Mouse (Mus musculus): ENCODE measurements around the gene Olfr1056. TPM values are rescaled to one million over a fixed set of nuclear protein-coding genes. Genes with fewer than 3 reads are reported as not detected.

Gene Olfr1056
- total and polyA plus RNA-seq, 3 experiments, result 0.60 TPM; not detected in 2

- TF ChIP-seq POLR2AphosphoS5 (IDR thresholded peaks at IDR 0.05; ENCODE audit: insufficient replicate concordance, low read depth, low read length) (no peak), CTCF (IDR thresholded peaks at IDR 0.05; ENCODE audit: low read depth, low read length) (no peak), GATA2 (IDR thresholded peaks at IDR 0.05; ENCODE audit: borderline replicate concordance, low read depth, low read length) (no peak), GATA1 (IDR thresholded peaks at IDR 0.05; ENCODE audit: borderline replicate concordance, low read length) (no peak), TAL1 (conservative IDR thresholded peaks at IDR 0.05; ENCODE audit: low read depth, low read length) (no peak)
- no peak for ATAC-seq (ENCODE audit: extremely low read depth, insufficient number of reproducible peaks, low FRiP score, poor library complexity, severe bottlenecking)
- no peak for DNase-seq (ENCODE audit: low spot score)
Measured at GRCm38 (mm10) chr2:86335333-86335732, 26.9 kb downstream of the Olfr1056 start, which contains the start of gene Olfr1054. Gene Olfr1054 (minus strand): TSS chr2:86335433.

DNA sequence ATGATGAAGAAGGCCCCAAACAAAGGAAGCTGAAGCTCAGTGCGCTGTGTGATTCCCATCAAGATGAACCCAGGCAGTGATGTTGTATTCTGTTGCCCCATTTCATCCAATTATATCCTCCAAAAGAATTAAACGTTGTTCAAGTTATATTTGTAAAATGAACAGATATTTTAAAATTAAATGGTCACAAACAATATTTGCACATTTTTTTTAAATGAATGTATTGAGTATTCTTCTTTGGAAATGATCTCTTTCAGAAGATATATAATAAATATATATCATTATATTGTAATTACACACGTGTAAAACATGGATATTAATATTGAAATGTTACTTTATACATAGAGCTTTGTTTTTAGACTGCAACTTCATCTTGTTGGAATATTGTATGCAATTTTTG, 47.1 kb downstream of the Olfr1056 start, which contains the start of gene Olfr1053:
TSS of gene Olfr1053 (minus strand) at position 101 of the 400 bp plus-strand sequence.
- TF ChIP-seq CTCF (IDR thresholded peaks at IDR 0.05; ENCODE audit: low read depth, low read length) (no peak), TAL1 (conservative IDR thresholded peaks at IDR 0.05; ENCODE audit: low read depth, low read length) (no peak), POLR2AphosphoS5 (IDR thresholded peaks at IDR 0.05; ENCODE audit: insufficient replicate concordance, low read depth, low read length) (no peak), GATA2 (IDR thresholded peaks at IDR 0.05; ENCODE audit: borderline replicate concordance, low read depth, low read length) (no peak), GATA1 (IDR thresholded peaks at IDR 0.05; ENCODE audit: borderline replicate concordance, low read length) (no peak)
- Histone ChIP-seq H3K4me3 (ENCODE audit: low read depth, low read length) (no peak within 1 kb of the TSS), H3K27me3 (ENCODE audit: insufficient read depth, low read length) (no peaks in the 10 kb centered on the region), H3K9me3 (replicated peaks) (no peaks in the 10 kb centered on the region), H3K4me1 (ENCODE audit: insufficient read depth, low read depth, low read length) (no peaks in the 10 kb centered on the region), H3K36me3 (replicated peaks) (no peaks in the 10 kb centered on the region)
- ATAC-seq (ENCODE audit: extremely low read depth, insufficient number of reproducible peaks, low FRiP score, poor library complexity, severe bottlenecking), result no peak
- DNase-seq (ENCODE audit: low spot score), result no peak

More at GRCm38 (mm10) chr2:86335333-86335732, 26.9 kb downstream of the Olfr1056 start, which contains the start of gene Olfr1054:
- no peaks in the 10 kb centered on the region for H3K27me3 ChIP-seq (ENCODE audit: insufficient read depth, low read length)
- H3K4me1 ChIP-seq (ENCODE audit: insufficient read depth, low read depth, low read length), result no peaks in the 10 kb centered on the region
- H3K4me3 ChIP-seq (ENCODE audit: low read depth, low read length), result no peak within 1 kb of the TSS
- H3K36me3 ChIP-seq (replicated peaks), result no peaks in the 10 kb centered on the region
- H3K9me3 ChIP-seq (replicated peaks), result no peaks in the 10 kb centered on the region

Other genes with a start within 250 kb of the Olfr1056 start
Only the 20 nearest of the 27 such genes appear.
- not detected in 2 replicates for gene Olfr52, start 176.8 kb downstream of the Olfr1056 start, total RNA-seq (2014; fragmentation: Nextera tagmentation)
- gene Olfr52, start 176.8 kb downstream of the Olfr1056 start, total RNA-seq (2017), result 0.11 and 0.17 TPM in 2 replicates
- gene Olfr52, start 176.8 kb downstream of the Olfr1056 start, polyA plus RNA-seq (2012), result not detected in 2 replicates
- gene Olfr1045, start 159.5 kb downstream of the Olfr1056 start, total RNA-seq (2014; fragmentation: Nextera tagmentation), result not detected in 2 replicates
- gene Olfr1045, start 159.5 kb downstream of the Olfr1056 start, total RNA-seq (2017), result 0.16 and 0.17 TPM in 2 replicates
- not detected in 2 replicates for gene Olfr1045, start 159.5 kb downstream of the Olfr1056 start, polyA plus RNA-seq (2012)
- not detected in 2 replicates for gene Olfr1046, start 143.2 kb downstream of the Olfr1056 start, total RNA-seq (2014; fragmentation: Nextera tagmentation)
- 0.16 TPM in 1 of 2 replicates, not detected in the other for gene Olfr1046, start 143.2 kb downstream of the Olfr1056 start, total RNA-seq (2017)
- gene Olfr1046, start 143.2 kb downstream of the Olfr1056 start, polyA plus RNA-seq (2012), result not detected in 2 replicates
- not detected in 2 replicates for gene Olfr1047, start 131.1 kb downstream of the Olfr1056 start, total RNA-seq (2014; fragmentation: Nextera tagmentation)
- not detected in 2 replicates for gene Olfr1047, start 131.1 kb downstream of the Olfr1056 start, total RNA-seq (2017)
- not detected in 2 replicates for gene Olfr1047, start 131.1 kb downstream of the Olfr1056 start, polyA plus RNA-seq (2012)
- not detected in 2 replicates for gene Olfr1048, start 122.2 kb downstream of the Olfr1056 start, total RNA-seq (2014; fragmentation: Nextera tagmentation)
- gene Olfr1048, start 122.2 kb downstream of the Olfr1056 start, total RNA-seq (2017), result 0.06 and 0.27 TPM in 2 replicates
- gene Olfr1048, start 122.2 kb downstream of the Olfr1056 start, polyA plus RNA-seq (2012), result not detected in 2 replicates
- not detected in 2 replicates for gene Olfr1049, start 104.1 kb downstream of the Olfr1056 start, total RNA-seq (2014; fragmentation: Nextera tagmentation)
- gene Olfr1049, start 104.1 kb downstream of the Olfr1056 start, total RNA-seq (2017), result not detected in 2 replicates
- gene Olfr1049, start 104.1 kb downstream of the Olfr1056 start, polyA plus RNA-seq (2012), result not detected in 2 replicates
- not detected in 2 replicates for gene Olfr1051, start 83.4 kb downstream of the Olfr1056 start, total RNA-seq (2014; fragmentation: Nextera tagmentation)
- gene Olfr1051, start 83.4 kb downstream of the Olfr1056 start, total RNA-seq (2017), result not detected in 2 replicates
- not detected in 2 replicates for gene Olfr1051, start 83.4 kb downstream of the Olfr1056 start, polyA plus RNA-seq (2012)
- gene Olfr1052, start 70.0 kb downstream of the Olfr1056 start, total RNA-seq (2014; fragmentation: Nextera tagmentation), result not detected in 2 replicates
- 0.11 and 0.12 TPM in 2 replicates for gene Olfr1052, start 70.0 kb downstream of the Olfr1056 start, total RNA-seq (2017)
- gene Olfr1052, start 70.0 kb downstream of the Olfr1056 start, polyA plus RNA-seq (2012), result not detected in 2 replicates
- not detected in 2 replicates for gene Olfr1053, start 47.2 kb downstream of the Olfr1056 start, total RNA-seq (2014; fragmentation: Nextera tagmentation)
- not detected in 2 replicates for gene Olfr1053, start 47.2 kb downstream of the Olfr1056 start, total RNA-seq (2017)
- not detected in 2 replicates for gene Olfr1053, start 47.2 kb downstream of the Olfr1056 start, polyA plus RNA-seq (2012)
- not detected in 2 replicates for gene Olfr1054, start 27.0 kb downstream of the Olfr1056 start, total RNA-seq (2014; fragmentation: Nextera tagmentation)
- not detected in 2 replicates for gene Olfr1054, start 27.0 kb downstream of the Olfr1056 start, total RNA-seq (2017)
- gene Olfr1054, start 27.0 kb downstream of the Olfr1056 start, polyA plus RNA-seq (2012), result not detected in 2 replicates
- gene Olfr1055, start 12.2 kb downstream of the Olfr1056 start, total RNA-seq (2014; fragmentation: Nextera tagmentation), result not detected in 2 replicates
- gene Olfr1055, start 12.2 kb downstream of the Olfr1056 start, total RNA-seq (2017), result not detected in 2 replicates
- not detected in 2 replicates for gene Olfr1055, start 12.2 kb downstream of the Olfr1056 start, polyA plus RNA-seq (2012)
- gene Olfr1057, start 15.9 kb upstream of the Olfr1056 start, total RNA-seq (2014; fragmentation: Nextera tagmentation), result not detected in 2 replicates
- gene Olfr1057, start 15.9 kb upstream of the Olfr1056 start, total RNA-seq (2017), result 0.22 TPM in 1 of 2 replicates, not detected in the other
- not detected in 2 replicates for gene Olfr1057, start 15.9 kb upstream of the Olfr1056 start, polyA plus RNA-seq (2012)
- gene Olfr1058, start 26.1 kb upstream of the Olfr1056 start, total RNA-seq (2014; fragmentation: Nextera tagmentation), result not detected in 2 replicates
- gene Olfr1058, start 26.1 kb upstream of the Olfr1056 start, total RNA-seq (2017), result not detected in 2 replicates
- gene Olfr1058, start 26.1 kb upstream of the Olfr1056 start, polyA plus RNA-seq (2012), result not detected in 2 replicates
- gene Olfr1061, start 51.6 kb upstream of the Olfr1056 start, total RNA-seq (2014; fragmentation: Nextera tagmentation), result not detected in 2 replicates
- not detected in 2 replicates for gene Olfr1061, start 51.6 kb upstream of the Olfr1056 start, total RNA-seq (2017)
- not detected in 2 replicates for gene Olfr1061, start 51.6 kb upstream of the Olfr1056 start, polyA plus RNA-seq (2012)
- not detected in 2 replicates for gene Olfr1062, start 64.3 kb upstream of the Olfr1056 start, total RNA-seq (2014; fragmentation: Nextera tagmentation)
- gene Olfr1062, start 64.3 kb upstream of the Olfr1056 start, total RNA-seq (2017), result 0.05 TPM in 1 of 2 replicates, not detected in the other
- gene Olfr1062, start 64.3 kb upstream of the Olfr1056 start, polyA plus RNA-seq (2012), result not detected in 2 replicates
- not detected in 2 replicates for gene Olfr1065, start 88.1 kb upstream of the Olfr1056 start, total RNA-seq (2014; fragmentation: Nextera tagmentation)
- 0.11 TPM in 1 of 2 replicates, not detected in the other for gene Olfr1065, start 88.1 kb upstream of the Olfr1056 start, total RNA-seq (2017)
- not detected in 2 replicates for gene Olfr1065, start 88.1 kb upstream of the Olfr1056 start, polyA plus RNA-seq (2012)
- gene Olfr1066, start 93.8 kb upstream of the Olfr1056 start, total RNA-seq (2014; fragmentation: Nextera tagmentation), result not detected in 2 replicates
- gene Olfr1066, start 93.8 kb upstream of the Olfr1056 start, total RNA-seq (2017), result 0.49 TPM in 1 of 2 replicates, not detected in the other
- gene Olfr1066, start 93.8 kb upstream of the Olfr1056 start, polyA plus RNA-seq (2012), result not detected in 2 replicates
- gene Olfr228, start 124.9 kb upstream of the Olfr1056 start, total RNA-seq (2014; fragmentation: Nextera tagmentation), result not detected in 2 replicates
- not detected in 2 replicates for gene Olfr228, start 124.9 kb upstream of the Olfr1056 start, total RNA-seq (2017)
- gene Olfr228, start 124.9 kb upstream of the Olfr1056 start, polyA plus RNA-seq (2012), result not detected in 2 replicates
- gene Olfr1076, start 146.0 kb upstream of the Olfr1056 start, total RNA-seq (2014; fragmentation: Nextera tagmentation), result not detected in 2 replicates
- not detected in 2 replicates for gene Olfr1076, start 146.0 kb upstream of the Olfr1056 start, total RNA-seq (2017)
- gene Olfr1076, start 146.0 kb upstream of the Olfr1056 start, polyA plus RNA-seq (2012), result not detected in 2 replicates
- gene Olfr1079, start 180.0 kb upstream of the Olfr1056 start, total RNA-seq (2014; fragmentation: Nextera tagmentation), result not detected in 2 replicates
- not detected in 2 replicates for gene Olfr1079, start 180.0 kb upstream of the Olfr1056 start, total RNA-seq (2017)
- gene Olfr1079, start 180.0 kb upstream of the Olfr1056 start, polyA plus RNA-seq (2012), result not detected in 2 replicates

All from G1E (cell line).